Mouse (Mus musculus) neural tube, embryonic 15.5 days (tissue): ENCODE data around the gene Klhdc8a. TPM values are rescaled to one million over a fixed set of nuclear protein-coding genes. Genes with fewer than 3 reads are reported as not detected.
"Not testable (repeated sequence)": the region's sequence is repeated elsewhere in the genome, so short reads cannot be mapped to it uniquely, and the experiment has no call there.

ENCODE experiments used
- ATAC-seq: fragments of 200-750 bp; cut with Nextera tagmentation; 2 replicates; pipeline ENCODE4 v1.8.0; 2017; ENCODE audit warnings: mild to moderate bottlenecking, moderate TSS enrichment, moderate library complexity; ENCODE audit not compliant: low FRiP score
- H3K27ac ChIP-seq: fragments of 300-500 bp; sonication (generic); replicated peaks from 2 replicates; pipeline ENCODE4 v1.5.1; 2015; ENCODE audit warnings: mild to moderate bottlenecking, inconsistent platforms
- H3K27me3 ChIP-seq: fragments of 300-500 bp; sonication (generic); replicated peaks from 2 replicates; pipeline ENCODE4 v1.6.1; 2015; ENCODE audit warnings: inconsistent platforms
- H3K36me3 ChIP-seq: fragments of 300-500 bp; sonication (generic); 2 replicates; pipeline ENCODE4 v1.6.1; 2015; ENCODE audit warnings: inconsistent platforms
- H3K4me1 ChIP-seq: fragments of 300-500 bp; sonication (generic); 2 replicates; pipeline ENCODE4 v1.6.1; 2015; ENCODE audit warnings: inconsistent platforms
- H3K4me2 ChIP-seq: fragments of 300-500 bp; sonication (generic); 2 replicates; pipeline ENCODE4 v1.6.1; 2015; ENCODE audit warnings: inconsistent platforms, mild to moderate bottlenecking, moderate library complexity
- H3K4me3 ChIP-seq: fragments of 300-500 bp; sonication (generic); replicated peaks from 2 replicates; pipeline ENCODE4 v1.5.1; 2015; ENCODE audit warnings: mild to moderate bottlenecking, inconsistent platforms
- H3K9ac ChIP-seq: fragments of 300-500 bp; sonication (generic); replicated peaks from 2 replicates; pipeline ENCODE4 v1.6.1; 2015; ENCODE audit warnings: mild to moderate bottlenecking, inconsistent platforms
- H3K9me3 ChIP-seq: fragments of 300-500 bp; sonication (generic); replicated peaks from 2 replicates; pipeline ENCODE4 v1.6.1; 2016; ENCODE audit warnings: inconsistent platforms
- WGBS: fragments of 180-500 bp; shearing (Covaris S2); methylation state at CpG from one replicate; pipeline ENCODE4 v1.1.7; 2015; ENCODE audit warnings: mixed read lengths; 5-methylcytosine and 5-hydroxymethylcytosine counted together
- polyA plus RNA-seq: library from polyadenylated mRNA; unstranded; fragments of >200 nt; fragmentation: Nextera tagmentation; extraction: Ambion mirVana; gene quantifications from 2 replicates; pipeline ENCODE4 v1.2.1, GENCODE M21; 2015

Klhdc8a gene
- polyA plus RNA-seq, 1 experiment from 2014 or later, result 7.5 TPM

- not testable (repeated sequence) for H3K4me1 ChIP-seq, H3K36me3 ChIP-seq, ATAC-seq, H3K27me3 ChIP-seq, H3K4me2 ChIP-seq, H3K9ac ChIP-seq, H3K27ac ChIP-seq, H3K4me3 ChIP-seq, H3K9me3 ChIP-seq
- 90% methylated on average over 3 of the region's 3 CpGs for WGBS
Observed at GRCm38 (mm10) chr1:132349601-132350000, 51.2 kb downstream of the Klhdc8a start.

GRCm38 (mm10) chr1:132351058-132351457 is 52.6 kb downstream of the Klhdc8a start:
- no peak overlapping the region for H3K9ac ChIP-seq
- H3K4me2 ChIP-seq, result no peak overlapping the region
- 98% methylated on average over 4 of the region's 4 CpGs for WGBS
- H3K4me1 ChIP-seq, result peaks cover 8% of the 10 kb centered on the region
- no peaks in the 10 kb centered on the region for H3K9me3 ChIP-seq
- no peak for ATAC-seq
- no peak overlapping the region for H3K27ac ChIP-seq
- H3K4me3 ChIP-seq, result no peak overlapping the region
- no peaks in the 10 kb centered on the region for H3K36me3 ChIP-seq
- no peaks in the 10 kb centered on the region for H3K27me3 ChIP-seq

- no peak for ATAC-seq
- H3K4me1 ChIP-seq, result peaks cover 11% of the 10 kb centered on the region
- H3K4me2 ChIP-seq, result no peak overlapping the region
- 83% methylated on average over 5 of the region's 5 CpGs for WGBS
- H3K27me3 ChIP-seq, result no peaks in the 10 kb centered on the region
- H3K9ac ChIP-seq, result no peak overlapping the region
- H3K4me3 ChIP-seq, result no peak overlapping the region
- H3K36me3 ChIP-seq, result peaks cover 13% of the 10 kb centered on the region
- no peak overlapping the region for H3K27ac ChIP-seq
- H3K9me3 ChIP-seq, result no peaks in the 10 kb centered on the region
Observed at GRCm38 (mm10) chr1:132353389-132353788, 55.0 kb downstream of the Klhdc8a start.

- H3K4me2 ChIP-seq, result no peak overlapping the region
- peaks cover 21% of the 10 kb centered on the region for H3K36me3 ChIP-seq
- 82% methylated on average over 9 of the region's 9 CpGs for WGBS
- H3K27me3 ChIP-seq, result no peaks in the 10 kb centered on the region
- H3K4me1 ChIP-seq, result peaks cover 11% of the 10 kb centered on the region
- H3K9ac ChIP-seq, result no peak overlapping the region
- H3K27ac ChIP-seq, result no peak overlapping the region
- no peak for ATAC-seq
- no peaks in the 10 kb centered on the region for H3K9me3 ChIP-seq
- H3K4me3 ChIP-seq, result no peak overlapping the region
Observed at GRCm38 (mm10) chr1:132354234-132354633, 55.8 kb downstream of the Klhdc8a start.

- Histone ChIP-seq H3K36me3 (peaks cover 29% of the 10 kb centered on the region), H3K4me2 (no peak overlapping the region), H3K27me3 (no peaks in the 10 kb centered on the region), H3K4me1 (peaks cover 11% of the 10 kb centered on the region), H3K4me3 (no peak overlapping the region), H3K9ac (no peak overlapping the region), H3K9me3 (no peaks in the 10 kb centered on the region), H3K27ac (peak overlapping the region; percentile 60; the same call in 1 of the 2 replicates)
- WGBS, result 52% methylated on average over 6 of the region's 6 CpGs
- ATAC-seq, result no peak
Observed at GRCm38 (mm10) chr1:132355162-132355601, 56.8 kb downstream of the Klhdc8a start.

GRCm38 (mm10) chr1:132355841-132356242 is 57.4 kb downstream of the Klhdc8a start:
- Histone ChIP-seq H3K36me3 (peaks cover 36% of the 10 kb centered on the region), H3K4me1 (peaks cover 11% of the 10 kb centered on the region), H3K9me3 (no peaks in the 10 kb centered on the region), H3K27me3 (no peaks in the 10 kb centered on the region), H3K4me2 (no peak overlapping the region), H3K9ac (no peak overlapping the region), H3K4me3 (no peak overlapping the region), H3K27ac (peak overlapping the region; percentile 60)
- peak; percentile 70 for ATAC-seq
- WGBS, result 0% methylated on average over 3 of the region's 3 CpGs

GRCm38 (mm10) chr1:132356841-132357240 is 58.4 kb downstream of the Klhdc8a start:
- H3K27ac ChIP-seq, result no peak overlapping the region
- peaks cover 43% of the 10 kb centered on the region for H3K36me3 ChIP-seq
- H3K27me3 ChIP-seq, result no peaks in the 10 kb centered on the region
- H3K4me3 ChIP-seq, result no peak overlapping the region
- H3K9me3 ChIP-seq, result no peaks in the 10 kb centered on the region
- no peak overlapping the region for H3K9ac ChIP-seq
- H3K4me2 ChIP-seq, result no peak overlapping the region
- WGBS, result 57% methylated on average over 1 of the region's 1 CpGs
- peaks cover 11% of the 10 kb centered on the region for H3K4me1 ChIP-seq
- no peak for ATAC-seq

Other genes starting within 250 kb of the Klhdc8a start
- gene Mfsd4a, start 230.6 kb upstream of the Klhdc8a start, polyA plus RNA-seq, result 7.8 TPM in 2 replicates
- gene Cdk18, start 158.9 kb upstream of the Klhdc8a start, polyA plus RNA-seq, result 0.68 and 1.6 TPM in 2 replicates
- gene Lemd1, start 107.2 kb upstream of the Klhdc8a start, polyA plus RNA-seq, result 16.9 and 17.6 TPM in 2 replicates
- 1.4 and 1.6 TPM in 2 replicates for gene AC124108.1, start 107.2 kb upstream of the Klhdc8a start, polyA plus RNA-seq
- gene Gm10188, start 68.9 kb upstream of the Klhdc8a start, polyA plus RNA-seq, result 0.50 and 0.59 TPM in 2 replicates
- 6.6 and 7.1 TPM in 2 replicates for gene Nuak2, start 17.5 kb downstream of the Klhdc8a start, polyA plus RNA-seq
- 28.5 and 33.2 TPM in 2 replicates for gene Tmcc2, start 92.7 kb downstream of the Klhdc8a start, polyA plus RNA-seq
- 8.4 and 9.2 TPM in 2 replicates for gene Dstyk, start 118.9 kb downstream of the Klhdc8a start, polyA plus RNA-seq
- 42.6 and 42.8 TPM in 2 replicates for gene Rbbp5, start 178.7 kb downstream of the Klhdc8a start, polyA plus RNA-seq
- gene Tmem81, start 207.6 kb downstream of the Klhdc8a start, polyA plus RNA-seq, result 0.70 and 0.73 TPM in 2 replicates
- gene Cntn2, start 244.6 kb downstream of the Klhdc8a start, polyA plus RNA-seq, result 17.7 and 22.1 TPM in 2 replicates